9 mouse cellular contexts compared by ENCODE assay signal in the genomic region with DNA sequence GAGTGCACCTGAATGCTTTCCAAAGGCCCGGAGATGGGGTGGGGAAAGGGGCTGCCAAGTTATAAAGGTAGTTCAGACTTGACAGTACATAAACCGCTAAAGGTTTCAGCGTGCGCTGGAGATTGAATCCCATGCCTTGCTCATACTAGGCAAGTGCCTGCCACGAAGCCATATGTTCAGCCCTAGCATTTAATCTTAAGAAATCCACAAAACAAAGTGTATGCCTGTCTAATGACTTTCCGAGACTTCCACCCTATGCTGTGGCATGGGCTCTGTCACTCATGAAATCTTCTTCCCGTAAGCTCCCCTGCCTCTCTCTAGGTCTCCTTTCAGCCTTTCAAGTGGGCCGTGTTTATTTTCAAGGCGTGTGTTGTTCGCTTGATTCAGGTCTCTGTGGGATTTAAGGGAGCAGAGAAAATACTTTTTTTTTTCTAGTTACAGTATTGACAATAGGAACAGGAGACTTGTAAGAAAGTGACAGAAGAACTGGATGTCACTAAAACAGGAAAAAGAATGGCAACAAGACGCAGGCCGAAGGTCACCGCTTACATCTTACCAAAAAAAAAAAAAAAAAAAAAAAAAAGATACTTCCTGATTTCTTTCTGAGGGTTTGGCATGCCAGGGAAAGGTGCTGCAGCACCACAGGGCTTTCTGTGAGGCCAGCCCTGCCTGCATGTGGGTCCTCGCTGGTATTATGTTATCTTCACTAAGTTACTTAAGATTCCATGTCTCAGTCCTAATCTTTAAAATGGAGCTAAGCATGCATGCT. TPM values are rescaled to one million over a fixed set of nuclear protein-coding genes. Genes with fewer than 3 reads are reported as not detected.
A peak's percentile ranks its signal among the peaks of the same experiment; 100 is the strongest.
DNase-seq lines count a peak whose midpoint lies in the region; ATAC-seq lines count a peak whose summit lies in the region.
"Had no signal": no experiment of that assay in that cellular context is flagged by ENCODE, and none has a peak within 500 bp of the region (broad histone marks: within the 10 kb centered on the region; RNA-seq: fewer than 3 reads in every experiment).

No protein-coding gene starts in this region.

- no peaks in the 10 kb centered on the region for H3K9me3 ChIP-seq in kidney, embryonic 15.5 days (replicated peaks)
- H3K9me3 ChIP-seq in embryonic facial prominence, embryonic 11.5 days (replicated peaks; ENCODE audit: control insufficient read depth, low read length): no peaks in the 10 kb centered on the region
- no peaks in the 10 kb centered on the region for H3K9me3 ChIP-seq in hindbrain, embryonic 16.5 days (ENCODE audit: control insufficient read depth, low read length)
- no peaks in the 10 kb centered on the region for H3K9me3 ChIP-seq in midbrain, embryonic 15.5 days

- ATAC-seq in kidney, embryonic 15.5 days (replicated peaks; ENCODE audit: low FRiP score): no peak
- ATAC-seq in embryonic facial prominence, embryonic 11.5 days (replicated peaks; ENCODE audit: insufficient number of reproducible peaks, low FRiP score, low TSS enrichment, low read depth): no peak
- ATAC-seq in hindbrain, embryonic 16.5 days: no peak
- ATAC-seq in midbrain, embryonic 15.5 days (replicated peaks): no peak

- peak overlapping the region; percentile 34; the same call in 1 of the 2 replicates for H3K4me2 ChIP-seq in kidney, embryonic 15.5 days
- H3K4me2 ChIP-seq in embryonic facial prominence, embryonic 11.5 days (ENCODE audit: low read depth, low read length): no peak overlapping the region
- H3K4me2 ChIP-seq in hindbrain, embryonic 16.5 days (ENCODE audit: low read length): peak overlapping the region; percentile 43; the same call in 1 of the 2 replicates
- peak overlapping the region; percentile 61; the same call in 1 of the 2 replicates for H3K4me2 ChIP-seq in midbrain, embryonic 15.5 days

- no peak overlapping the region for H3K4me3 ChIP-seq in kidney, embryonic 15.5 days (replicated peaks)
- no peak overlapping the region for H3K4me3 ChIP-seq in embryonic facial prominence, embryonic 11.5 days (ENCODE audit: low read depth, low read length)
- H3K4me3 ChIP-seq in hindbrain, embryonic 16.5 days (ENCODE audit: low read length): no peak overlapping the region
- H3K4me3 ChIP-seq in midbrain, embryonic 15.5 days: no peak overlapping the region

- no peaks in the 10 kb centered on the region for H3K36me3 ChIP-seq in kidney, embryonic 15.5 days
- no peaks in the 10 kb centered on the region for H3K36me3 ChIP-seq in embryonic facial prominence, embryonic 11.5 days (replicated peaks; ENCODE audit: control insufficient read depth, insufficient read depth, low read depth, low read length)
- H3K36me3 ChIP-seq in hindbrain, embryonic 16.5 days (ENCODE audit: control insufficient read depth, insufficient read depth, low read length): no peaks in the 10 kb centered on the region
- no peaks in the 10 kb centered on the region for H3K36me3 ChIP-seq in midbrain, embryonic 15.5 days (replicated peaks)

- no peaks in the 10 kb centered on the region for H3K27me3 ChIP-seq in kidney, embryonic 15.5 days
- no peaks in the 10 kb centered on the region for H3K27me3 ChIP-seq in embryonic facial prominence, embryonic 11.5 days (ENCODE audit: control insufficient read depth, insufficient read depth, low read length)
- no peaks in the 10 kb centered on the region for H3K27me3 ChIP-seq in hindbrain, embryonic 16.5 days (replicated peaks; ENCODE audit: control insufficient read depth, insufficient read depth, low read length)
- no peaks in the 10 kb centered on the region for H3K27me3 ChIP-seq in midbrain, embryonic 15.5 days (replicated peaks)

- no peak for DNase-seq in kidney, adult 11 months
- no peak for DNase-seq in embryonic facial prominence, embryonic 11.5 days (ENCODE audit: low spot score)
- DNase-seq in frontal cortex, postnatal 25 days (ENCODE audit: low spot score in 2 of 2): no peak
- DNase-seq in urinary bladder, adult 2 months (ENCODE audit: low spot score): no peak
- DNase-seq in Muller cell, postnatal 12 days (ENCODE audit: inconsistent ontology term): no peak
- DNase-seq: thymus, postnatal 4 days had no signal

- no peak overlapping the region for H3K9ac ChIP-seq in kidney, embryonic 15.5 days
- peak overlapping the region; percentile 26; the same call in 1 of the 2 replicates for H3K9ac ChIP-seq in embryonic facial prominence, embryonic 11.5 days (replicated peaks; ENCODE audit: low read length)
- H3K9ac ChIP-seq in hindbrain, embryonic 16.5 days (ENCODE audit: low read depth, low read length): no peak overlapping the region
- H3K9ac ChIP-seq in midbrain, embryonic 15.5 days: no peak overlapping the region

- peaks cover 73% of the 10 kb centered on the region for H3K4me1 ChIP-seq in kidney, embryonic 15.5 days
- peaks cover 11% of the 10 kb centered on the region for H3K4me1 ChIP-seq in embryonic facial prominence, embryonic 11.5 days (ENCODE audit: control insufficient read depth, insufficient read depth, low read length)
- H3K4me1 ChIP-seq in hindbrain, embryonic 16.5 days (ENCODE audit: control insufficient read depth, insufficient read depth, low read depth, low read length): peaks cover 49% of the 10 kb centered on the region
- H3K4me1 ChIP-seq in midbrain, embryonic 15.5 days: peaks cover 63% of the 10 kb centered on the region

- 67% methylated on average over 14 of the region's 14 CpGs for WGBS in kidney, embryonic 15.5 days
- 56% methylated on average over 14 of the region's 14 CpGs for WGBS in embryonic facial prominence, embryonic 11.5 days
- WGBS in hindbrain, embryonic 16.5 days: 56% methylated on average over 14 of the region's 14 CpGs
- WGBS in midbrain, embryonic 15.5 days: 53% methylated on average over 14 of the region's 14 CpGs

- H3K27ac ChIP-seq in kidney, embryonic 15.5 days: no peak overlapping the region
- H3K27ac ChIP-seq in embryonic facial prominence, embryonic 11.5 days (replicated peaks; ENCODE audit: low read depth, low read length): no peak overlapping the region
- H3K27ac ChIP-seq in hindbrain, embryonic 16.5 days (ENCODE audit: low read depth, low read length): no peak overlapping the region
- H3K27ac ChIP-seq in midbrain, embryonic 15.5 days: no peak overlapping the region; the same call in 1 of the 2 replicates

RNA-seq across cellular contexts. Expression of gene Sort1, which starts 3.0 kb away (rescaled TPM):
- polyA plus RNA-seq in kidney, embryonic 15.5 days (2015; fragmentation: Nextera tagmentation; extraction: Ambion mirVana): 12.1 and 13.1 TPM in 2 replicates
- polyA plus RNA-seq in embryonic facial prominence, embryonic 11.5 days (2014; fragmentation: Nextera tagmentation; extraction: Ambion mirVana): 13.8 and 16.0 TPM in 2 replicates
- polyA plus RNA-seq in hindbrain, embryonic 16.5 days (2015; fragmentation: Nextera tagmentation; extraction: Ambion mirVana): 9.4 and 11.6 TPM in 2 replicates
- polyA plus RNA-seq in midbrain, embryonic 15.5 days (2015; fragmentation: Nextera tagmentation; extraction: Ambion mirVana): 22.1 and 22.3 TPM in 2 replicates
- polyA plus RNA-seq in urinary bladder, adult 2 months (2012; rRNA removed): 41.5 and 51.7 TPM in 2 replicates

RNA-seq across cellular contexts. Expression of gene Psma5, which starts 30.1 kb away (rescaled TPM):
- 296 and 312 TPM in 2 replicates for polyA plus RNA-seq in kidney, embryonic 15.5 days (2015; fragmentation: Nextera tagmentation; extraction: Ambion mirVana)
- 333 and 344 TPM in 2 replicates for polyA plus RNA-seq in embryonic facial prominence, embryonic 11.5 days (2014; fragmentation: Nextera tagmentation; extraction: Ambion mirVana)
- 235 and 246 TPM in 2 replicates for polyA plus RNA-seq in hindbrain, embryonic 16.5 days (2015; fragmentation: Nextera tagmentation; extraction: Ambion mirVana)
- 224 and 234 TPM in 2 replicates for polyA plus RNA-seq in midbrain, embryonic 15.5 days (2015; fragmentation: Nextera tagmentation; extraction: Ambion mirVana)
- polyA plus RNA-seq in urinary bladder, adult 2 months (2012; rRNA removed): 108 and 130 TPM in 2 replicates
